Mouse (Mus musculus) olfactory bulb, adult 2 months (tissue): Measurements from ENCODE around the gene Fam129c.

Source experiments
- CTCF ChIP-seq: fragments of 200-500 bp; IDR thresholded peaks from 2 replicates; pipeline ENCODE4 v1.5.1; 2012; ENCODE audit warnings: low read depth, mild to moderate bottlenecking, low read length, moderate library complexity; ENCODE audit not compliant: insufficient read depth
- POLR2A ChIP-seq: fragments of 200-500 bp; IDR thresholded peaks from 2 replicates; pipeline ENCODE4 v1.6.1; 2012; ENCODE audit warnings: mild to moderate bottlenecking, low read depth, low read length, moderate library complexity; ENCODE audit not compliant: insufficient read depth

GRCm38 (mm10) chr8:71567587-71567986 is 29.9 kb upstream of the Fam129c start:
- TF ChIP-seq POLR2A (no peak), CTCF (no peak)
